Mouse (Mus musculus): ENCODE results near the gene Dkkl1. TPM values are rescaled to one million over a fixed set of nuclear protein-coding genes. Genes with fewer than 3 reads are reported as not detected.
"Not testable (repeated sequence)": the region's sequence is repeated elsewhere in the genome, so short reads cannot be mapped to it uniquely, and the experiment has no call there.

The Dkkl1 gene
- total RNA-seq (2014; rRNA removed) (15.7 and 18.3 TPM in 2 replicates), polyA plus RNA-seq (2015; fragmentation: Nextera tagmentation; extraction: Ambion mirVana) (24.0 and 25.4 TPM in 2 replicates)

GRCm38 (mm10) chr7:45211851-45212251 lies at the start of gene Dkkl1:
Gene Dkkl1, minus strand, starts transcription at chr7:45212147.
- 9% methylated on average over 17 of the region's 17 CpGs for WGBS
- Histone ChIP-seq H3K4me2 (ENCODE audit: low read depth, low read length) (peak within 1 kb of the TSS; percentile 35; the same call in 1 of the 2 replicates), H3K4me1 (ENCODE audit: insufficient read depth, low read length) (peaks cover 10% of the 10 kb centered on the region; the same call in 1 of the 2 replicates), H3K36me3 (ENCODE audit: insufficient read depth, low read length) (no peaks in the 10 kb centered on the region), H3K27me3 (ENCODE audit: insufficient read depth, low read length) (0 out of 2 replicates have a peak, but pooled peaks cover 5% of the 10 kb centered on the region), H3K9me3 (ENCODE audit: low read length) (no peaks in the 10 kb centered on the region), H3K4me3 (ENCODE audit: low read length) (peak within 1 kb of the TSS; percentile 15), H3K9ac (replicated peaks; ENCODE audit: low read length) (0 out of 2 replicates have a peak within 1 kb of the TSS, but pooled peaks have one; percentile 9), H3K27ac (no peak within 1 kb of the TSS)
- TF ChIP-seq CTCF (IDR thresholded peaks at IDR 0.05; ENCODE audit: low read depth): no peak
- DNase-seq (ENCODE audit: low spot score): no peak
- no peak for ATAC-seq

DNA sequence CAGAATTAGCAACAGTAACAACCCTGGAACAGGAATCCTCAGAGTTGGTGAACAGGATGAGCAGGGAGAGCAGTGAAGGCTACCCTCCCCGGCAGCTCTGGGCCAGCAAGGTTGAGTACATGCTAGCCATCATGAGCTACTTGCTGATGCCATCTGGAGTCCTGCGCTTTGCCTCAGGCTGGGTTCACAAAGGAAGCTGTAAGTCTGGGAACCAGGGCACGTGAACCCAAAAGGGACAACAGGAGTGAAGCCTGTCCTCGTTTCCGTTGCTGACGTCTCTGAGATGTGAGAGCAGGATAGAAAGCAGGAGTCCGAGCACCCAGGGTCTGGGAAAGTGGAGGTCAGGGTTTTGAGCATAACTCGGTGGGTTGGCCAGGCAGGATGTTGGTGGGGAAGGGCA lies 47.3 kb upstream of the Dkkl1 start:
- no peak overlapping the region for H3K4me2 ChIP-seq (ENCODE audit: low read depth, low read length)
- no peak for ATAC-seq
- H3K36me3 ChIP-seq (ENCODE audit: insufficient read depth, low read length): no peaks in the 10 kb centered on the region
- no peak for TF ChIP-seq CTCF (IDR thresholded peaks at IDR 0.05; ENCODE audit: low read depth)
- no peaks in the 10 kb centered on the region for H3K9me3 ChIP-seq (ENCODE audit: low read length)
- no peak overlapping the region for H3K27ac ChIP-seq
- no peaks in the 10 kb centered on the region for H3K27me3 ChIP-seq (ENCODE audit: insufficient read depth, low read length)
- H3K9ac ChIP-seq (replicated peaks; ENCODE audit: low read length): no peak overlapping the region
- H3K4me1 ChIP-seq (ENCODE audit: insufficient read depth, low read length): no peaks in the 10 kb centered on the region
- DNase-seq (ENCODE audit: low spot score): no peak
- no peak overlapping the region for H3K4me3 ChIP-seq (ENCODE audit: low read length)
- 85% methylated on average over 8 of the region's 8 CpGs for WGBS

DNA sequence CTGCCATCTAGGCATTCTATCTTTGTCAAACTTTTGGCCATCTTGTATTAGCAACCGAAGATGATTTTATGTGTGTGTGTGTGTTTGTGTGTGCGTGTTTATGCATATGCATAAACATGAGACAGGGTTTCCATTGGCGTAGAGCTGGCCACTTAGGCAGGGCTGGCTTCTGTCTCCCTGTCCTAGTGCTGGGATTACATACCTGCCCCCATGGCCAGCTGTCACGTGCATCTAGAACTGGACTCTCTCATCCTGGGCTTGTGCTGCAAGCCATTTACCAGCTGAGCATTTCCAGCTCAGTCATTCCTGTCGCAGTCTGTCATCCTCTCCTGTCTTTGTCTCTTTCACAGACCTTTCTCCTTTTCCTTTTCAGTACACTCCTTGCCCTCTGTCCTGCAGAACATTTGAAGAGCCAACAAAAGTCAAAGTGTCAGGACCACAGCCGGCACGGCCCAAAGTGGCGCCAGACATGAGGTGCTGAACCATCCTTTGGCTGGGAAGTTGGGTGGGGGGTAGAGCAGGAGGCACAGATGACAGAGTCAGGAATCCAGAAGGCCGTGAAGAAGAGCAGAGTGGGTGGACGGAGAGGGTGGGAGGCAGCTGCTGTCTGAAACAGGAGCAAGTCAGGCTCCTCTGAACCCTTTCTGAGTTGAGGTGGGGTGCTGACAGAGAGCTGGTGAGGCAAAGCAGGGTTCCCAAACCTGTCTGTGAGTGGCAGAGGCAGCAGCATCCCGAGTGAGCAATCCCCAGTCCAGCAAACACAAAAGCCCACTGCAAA lies 45.3 kb upstream of the Dkkl1 start:
- ATAC-seq: no peak; the same call in 1 of the 2 replicates
- Histone ChIP-seq H3K4me1 (ENCODE audit: insufficient read depth, low read length) (no peaks in the 10 kb centered on the region), H3K9me3 (ENCODE audit: low read length) (no peaks in the 10 kb centered on the region), H3K36me3 (ENCODE audit: insufficient read depth, low read length) (no peaks in the 10 kb centered on the region), H3K4me2 (ENCODE audit: low read depth, low read length) (no peak overlapping the region), H3K27me3 (ENCODE audit: insufficient read depth, low read length) (no peaks in the 10 kb centered on the region), H3K27ac (no peak overlapping the region), H3K4me3 (ENCODE audit: low read length) (no peak overlapping the region), H3K9ac (replicated peaks; ENCODE audit: low read length) (no peak overlapping the region)
- 55% methylated on average over 11 of the region's 11 CpGs for WGBS
- no peak for TF ChIP-seq CTCF (IDR thresholded peaks at IDR 0.05; ENCODE audit: low read depth)
- no peak for DNase-seq (ENCODE audit: low spot score)

- H3K27ac ChIP-seq; ATAC-seq; H3K27me3 ChIP-seq (ENCODE audit: insufficient read depth, low read length); H3K9me3 ChIP-seq (ENCODE audit: low read length); H3K4me3 ChIP-seq (ENCODE audit: low read length); H3K4me2 ChIP-seq (ENCODE audit: low read depth, low read length); DNase-seq (ENCODE audit: low spot score); H3K9ac ChIP-seq (replicated peaks; ENCODE audit: low read length); H3K36me3 ChIP-seq (ENCODE audit: insufficient read depth, low read length); H3K4me1 ChIP-seq (ENCODE audit: insufficient read depth, low read length): not testable (repeated sequence)
- WGBS: 75% methylated on average over 5 of the region's 7 CpGs
Measured at GRCm38 (mm10) chr7:45255822-45256221, 43.9 kb upstream of the Dkkl1 start.

DNA sequence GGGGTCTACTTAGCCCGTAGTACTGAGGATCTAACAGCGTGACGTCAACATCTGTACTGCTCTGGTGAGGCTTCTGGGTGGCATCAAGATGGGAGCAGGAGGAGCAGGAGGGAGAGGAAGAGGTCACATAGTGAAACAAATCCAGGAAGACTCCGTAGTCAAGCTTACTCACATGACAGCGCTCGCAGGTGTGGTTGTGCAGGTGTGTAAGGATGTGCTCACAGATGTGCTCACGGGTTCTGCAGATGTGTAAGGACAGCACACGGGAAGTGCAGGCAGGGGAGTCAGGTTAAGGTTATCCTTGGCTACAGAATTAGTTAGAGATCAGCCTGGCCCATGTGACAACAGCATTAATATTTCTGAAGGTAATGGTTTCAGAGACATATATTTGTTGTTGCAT lies 41.9 kb upstream of the Dkkl1 start:
- Histone ChIP-seq H3K4me2 (ENCODE audit: low read depth, low read length) (no peak overlapping the region), H3K9ac (replicated peaks; ENCODE audit: low read length) (no peak overlapping the region), H3K27ac (no peak overlapping the region), H3K27me3 (ENCODE audit: insufficient read depth, low read length) (no peaks in the 10 kb centered on the region), H3K36me3 (ENCODE audit: insufficient read depth, low read length) (no peaks in the 10 kb centered on the region), H3K4me1 (ENCODE audit: insufficient read depth, low read length) (no peaks in the 10 kb centered on the region), H3K4me3 (ENCODE audit: low read length) (no peak overlapping the region), H3K9me3 (ENCODE audit: low read length) (no peaks in the 10 kb centered on the region)
- TF ChIP-seq CTCF (IDR thresholded peaks at IDR 0.05; ENCODE audit: low read depth): no peak
- ATAC-seq (no peak), DNase-seq (ENCODE audit: low spot score) (no peak)
- 89% methylated on average over 8 of the region's 8 CpGs for WGBS

DNA sequence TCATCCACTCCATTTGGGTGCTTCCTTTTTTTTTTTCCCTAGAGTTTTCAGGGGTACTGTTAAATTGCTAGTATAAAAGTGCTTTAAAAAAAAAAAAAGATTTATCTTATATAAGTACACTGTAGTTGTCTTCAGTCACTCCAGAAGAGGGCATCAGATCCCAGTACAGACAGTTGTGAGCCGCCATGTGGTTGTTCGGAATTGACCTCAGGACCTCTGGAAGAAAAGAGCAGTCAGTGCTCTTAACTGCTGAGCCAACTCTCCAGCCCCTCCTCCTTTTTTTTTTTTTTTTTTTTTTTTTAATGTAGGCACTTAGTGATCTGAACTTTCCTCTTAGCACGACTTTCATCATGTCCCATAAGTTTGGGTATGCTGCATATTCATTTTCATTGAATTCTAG lies 35.7 kb upstream of the Dkkl1 start:
- no peak for ATAC-seq
- 25% methylated on average over 3 of the region's 3 CpGs for WGBS

DNA sequence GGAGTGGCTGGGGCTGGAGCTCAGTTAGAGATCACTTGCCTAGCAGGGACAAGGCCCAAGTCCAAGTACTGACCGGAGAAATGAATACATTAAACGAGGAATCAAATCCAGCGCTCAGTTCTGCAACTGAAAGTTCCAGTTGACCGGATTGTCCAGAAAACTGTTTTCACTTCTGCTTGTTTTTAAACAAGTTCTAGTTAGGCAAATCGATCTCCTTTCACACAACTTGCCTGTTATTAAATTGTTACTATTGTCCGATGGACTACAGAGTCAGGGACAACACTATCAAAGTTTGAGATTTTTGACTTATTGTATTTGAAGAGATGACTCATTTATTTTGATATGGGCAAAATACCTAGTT lies 29.4 kb upstream of the Dkkl1 start:
- no peaks in the 10 kb centered on the region for H3K27me3 ChIP-seq (ENCODE audit: insufficient read depth, low read length)
- no peaks in the 10 kb centered on the region for H3K36me3 ChIP-seq (ENCODE audit: insufficient read depth, low read length)
- 71% methylated on average over 6 of the region's 6 CpGs for WGBS
- H3K4me3 ChIP-seq (ENCODE audit: low read length): peak overlapping the region; percentile 36
- no peak overlapping the region for H3K9ac ChIP-seq (replicated peaks; ENCODE audit: low read length)
- TF ChIP-seq CTCF (IDR thresholded peaks at IDR 0.05; ENCODE audit: low read depth): no peak
- H3K4me2 ChIP-seq (ENCODE audit: low read depth, low read length): peak overlapping the region; percentile 54
- no peak for ATAC-seq
- H3K27ac ChIP-seq: no peak overlapping the region
- H3K4me1 ChIP-seq (ENCODE audit: insufficient read depth, low read length): no peaks in the 10 kb centered on the region
- no peaks in the 10 kb centered on the region for H3K9me3 ChIP-seq (ENCODE audit: low read length)
- no peak for DNase-seq (ENCODE audit: low spot score)

More for the DNA sequence above, 35.7 kb upstream of the Dkkl1 start:
- Histone ChIP-seq H3K27me3 (ENCODE audit: insufficient read depth, low read length) (no peaks in the 10 kb centered on the region), H3K27ac (no peak overlapping the region), H3K4me2 (ENCODE audit: low read depth, low read length) (no peak overlapping the region), H3K9me3 (ENCODE audit: low read length) (no peaks in the 10 kb centered on the region), H3K4me3 (ENCODE audit: low read length) (no peak overlapping the region), H3K4me1 (ENCODE audit: insufficient read depth, low read length) (no peaks in the 10 kb centered on the region), H3K9ac (replicated peaks; ENCODE audit: low read length) (no peak overlapping the region), H3K36me3 (ENCODE audit: insufficient read depth, low read length) (no peaks in the 10 kb centered on the region)
- TF ChIP-seq CTCF (IDR thresholded peaks at IDR 0.05; ENCODE audit: low read depth): no peak
- DNase-seq (ENCODE audit: low spot score): no peak

Data from hindbrain, postnatal 0 days (tissue).